Mouse (Mus musculus) MEL (cell line): ENCODE results near the gene Edar. TPM values are rescaled to one million over a fixed set of nuclear protein-coding genes. Genes with fewer than 3 reads are reported as not detected.

Experiments
- DNase-seq: peaks from one replicate; pipeline ENCODE4 v3.0.0; 2011; ENCODE audit warnings: low read depth, low spot score
- H3K27ac ChIP-seq: 2 replicates; pipeline ENCODE4 v1.5.1; 2012; ENCODE audit warnings: low read depth, mild to moderate bottlenecking, control low read depth, low read length, moderate library complexity; ENCODE audit not compliant: control insufficient read depth
- H3K27me3 ChIP-seq, 2 experiments: fragments of 150-350 bp in 1 of 2; sonication (generic) in 1 of 2; 2 replicates each; pipeline ENCODE4 v1.6.1; 2012; ENCODE audit warnings: low read length in 2 of 2, mild to moderate bottlenecking in 2 of 2, improper control_type of control experiment in 1 of 2, moderate library complexity in 1 of 2; ENCODE audit not compliant: insufficient read depth in 2 of 2, control insufficient read depth in 1 of 2
- H3K36me3 ChIP-seq, 2 experiments: 2 replicates each; pipeline ENCODE4 v1.6.1; 2012 to 2014; ENCODE audit warnings: low read length in 2 of 2, improper control_type of control experiment in 1 of 2, inconsistent platforms in 1 of 2, mild to moderate bottlenecking in 1 of 2; ENCODE audit not compliant: insufficient read depth in 2 of 2, control insufficient read depth in 1 of 2
- H3K4me1 ChIP-seq, 2 experiments: fragments of 150-350 bp in 1 of 2; sonication (generic) in 1 of 2; 2 replicates each; pipeline ENCODE4 v1.6.1; 2012; ENCODE audit warnings: low read length in 2 of 2, improper control_type of control experiment in 1 of 2, mild to moderate bottlenecking in 1 of 2; ENCODE audit not compliant: insufficient read depth in 2 of 2, control insufficient read depth in 1 of 2
- H3K4me3 ChIP-seq, 2 experiments: fragments of 150-350 bp in 1 of 2; sonication (generic) in 1 of 2; 2 replicates each; pipeline ENCODE4 v1.5.1; 2012; ENCODE audit warnings: low read depth in 2 of 2, low read length in 2 of 2, mild to moderate bottlenecking in 2 of 2, moderate library complexity in 2 of 2, control low read depth in 1 of 2, improper control_type of control experiment in 1 of 2; ENCODE audit not compliant: control insufficient read depth in 1 of 2, insufficient read depth in 1 of 2
- H3K79me2 ChIP-seq: 2 replicates; pipeline ENCODE4 v1.6.1; 2012; ENCODE audit warnings: mild to moderate bottlenecking, low read length, moderate library complexity; ENCODE audit not compliant: control insufficient read depth, poor library complexity, insufficient read depth
- H3K9ac ChIP-seq: 2 replicates; pipeline ENCODE4 v1.6.1; 2012; ENCODE audit warnings: low read depth, mild to moderate bottlenecking, control low read depth, low read length, moderate library complexity; ENCODE audit not compliant: control insufficient read depth, poor library complexity, severe bottlenecking
- H3K9me3 ChIP-seq: fragments of 150-350 bp; sonication (generic); replicated peaks from 2 replicates; pipeline ENCODE4 v1.6.1; 2012; ENCODE audit warnings: mild to moderate bottlenecking, low read length, improper control_type of control experiment, moderate library complexity; ENCODE audit not compliant: insufficient read depth
- BHLHE40 ChIP-seq: IDR thresholded peaks from 2 replicates; pipeline ENCODE4 v1.6.1; 2012; ENCODE audit warnings: low read depth, mild to moderate bottlenecking, inconsistent platforms, low read length, improper control_type of control experiment, borderline replicate concordance
- CHD1 ChIP-seq: IDR thresholded peaks from 2 replicates; pipeline ENCODE4 v1.6.1; 2012; ENCODE audit warnings: low read depth, mild to moderate bottlenecking, inconsistent platforms, low read length, improper control_type of control experiment
- CHD2 ChIP-seq: IDR thresholded peaks from 2 replicates; pipeline ENCODE4 v1.6.1; 2011; ENCODE audit warnings: low read length, improper control_type of control experiment
- ELF1 ChIP-seq: IDR thresholded peaks from 2 replicates; pipeline ENCODE4 v1.6.1; 2014; ENCODE audit warnings: low read depth, mild to moderate bottlenecking, inconsistent platforms, low read length, improper control_type of control experiment, moderate library complexity
- ETS1 ChIP-seq: IDR thresholded peaks from 2 replicates; pipeline ENCODE4 v1.6.1; 2012; ENCODE audit warnings: low read depth, mild to moderate bottlenecking, inconsistent platforms, low read length, improper control_type of control experiment, moderate library complexity
- GABPA ChIP-seq: IDR thresholded peaks from 2 replicates; pipeline ENCODE4 v1.6.1; 2012; ENCODE audit warnings: low read depth, mild to moderate bottlenecking, inconsistent platforms, low read length, improper control_type of control experiment, moderate library complexity
- GATA1 ChIP-seq: IDR thresholded peaks from 2 replicates; pipeline ENCODE4 v1.6.1; 2011; ENCODE audit warnings: low read depth, low read length, improper control_type of control experiment
- HCFC1 ChIP-seq: IDR thresholded peaks from 2 replicates; pipeline ENCODE4 v1.6.1; 2012; ENCODE audit warnings: low read depth, mild to moderate bottlenecking, inconsistent platforms, low read length, improper control_type of control experiment, moderate library complexity
- JUND ChIP-seq: IDR thresholded peaks from 2 replicates; pipeline ENCODE4 v1.6.1; 2011; ENCODE audit warnings: low read depth, mild to moderate bottlenecking, improper control_type of control experiment, low read length
- MAX ChIP-seq: IDR thresholded peaks from 2 replicates; pipeline ENCODE4 v1.6.1; 2011; ENCODE audit warnings: low read length, improper control_type of control experiment
- MXI1 ChIP-seq: IDR thresholded peaks from 2 replicates; pipeline ENCODE4 v1.6.1; 2011; ENCODE audit warnings: mild to moderate bottlenecking, low read depth, low read length, improper control_type of control experiment
- MYC ChIP-seq: IDR thresholded peaks from 2 replicates; pipeline ENCODE4 v1.6.1; 2011; ENCODE audit warnings: low read depth, mild to moderate bottlenecking, low read length, improper control_type of control experiment, moderate library complexity
- NELFE ChIP-seq: IDR thresholded peaks from 2 replicates; pipeline ENCODE4 v1.6.1; 2011; ENCODE audit warnings: low read depth, low read length, improper control_type of control experiment
- POLR2A ChIP-seq, 2 experiments: IDR thresholded peaks; 2 replicates each; pipeline ENCODE4 v1.6.1; 2011 to 2012; ENCODE audit warnings: low read length in 2 of 2, mild to moderate bottlenecking in 2 of 2, control low read depth in 1 of 2, improper control_type of control experiment in 1 of 2, low read depth in 1 of 2, moderate library complexity in 1 of 2; ENCODE audit not compliant: control insufficient read depth in 1 of 2, insufficient read depth in 1 of 2, poor library complexity in 1 of 2
- POLR2AphosphoS2 ChIP-seq: IDR thresholded peaks from 2 replicates; pipeline ENCODE4 v1.6.1; 2011; ENCODE audit warnings: low read length, improper control_type of control experiment
- POLR2AphosphoS5 ChIP-seq: IDR thresholded peaks from 2 replicates; pipeline ENCODE4 v1.6.1; 2012; ENCODE audit warnings: low read depth, borderline replicate concordance, mild to moderate bottlenecking, inconsistent platforms, low read length, moderate library complexity, mixed read lengths
- RCOR1 ChIP-seq: IDR thresholded peaks from 2 replicates; pipeline ENCODE4 v1.6.1; 2012; ENCODE audit warnings: low read depth, mild to moderate bottlenecking, inconsistent platforms, low read length, improper control_type of control experiment
- SMC3 ChIP-seq: IDR thresholded peaks from 2 replicates; pipeline ENCODE4 v1.6.1; 2011; ENCODE audit warnings: low read depth, low read length, improper control_type of control experiment
- TCF12 ChIP-seq: IDR thresholded peaks from 2 replicates; pipeline ENCODE4 v1.6.1; 2014; ENCODE audit warnings: low read depth, mild to moderate bottlenecking, inconsistent platforms, low read length, improper control_type of control experiment, moderate library complexity
- USF1 ChIP-seq: IDR thresholded peaks from 2 replicates; pipeline ENCODE4 v1.6.1; 2014; ENCODE audit warnings: low read depth, mild to moderate bottlenecking, inconsistent platforms, low read length, improper control_type of control experiment, moderate library complexity
- ZMIZ1 ChIP-seq: IDR thresholded peaks from 2 replicates; pipeline ENCODE4 v1.6.1; 2012; ENCODE audit warnings: low read depth, mild to moderate bottlenecking, inconsistent platforms, low read length, improper control_type of control experiment, moderate library complexity
- polyA plus RNA-seq, 2 experiments: library from polyadenylated mRNA; stranded (reverse) in 1 of 2; unstranded in 1 of 2; fragments of >175 nt in 1 of 2; fragments of >200 nt in 1 of 2; gene quantifications; 2 replicates each; pipeline versions ENCODE4 v1.2.1 to v1.2.4; 2012; ENCODE audit warnings: low replicate concordance in 2 of 2, low read depth in 1 of 2; ENCODE audit not compliant: insufficient read length in 2 of 2, insufficient read depth in 1 of 2, missing spikeins in 1 of 2
- total RNA-seq: library from RNA; depleted of rRNA; stranded (reverse); fragments of 300-350 nt; gene quantifications from 2 replicates; pipeline ENCODE4 v1.2.3, GENCODE M21; 2012

Gene Edar
- total and polyA plus RNA-seq, 3 experiments = not detected

- Histone ChIP-seq H3K4me3 (no peak overlapping the region), H3K9ac (no peak overlapping the region), H3K4me1 (no peaks in the 10 kb centered on the region), H3K9me3 (no peaks in the 10 kb centered on the region), H3K27me3 (no peaks in the 10 kb centered on the region; a peak in 2 of 4 replicates), H3K27ac (no peak overlapping the region), H3K36me3 (no peaks in the 10 kb centered on the region), H3K79me2 (no peaks in the 10 kb centered on the region; the same call in 1 of the 2 replicates)
- DNase-seq = no peak
- TF ChIP-seq ELF1 (no peak), MXI1 (no peak), ETS1 (no peak), POLR2AphosphoS5 (no peak), NELFE (no peak), USF1 (no peak), POLR2A (IDR thresholded peaks at IDR 0.05; ENCODE audit: control insufficient read depth in 1 of 2, insufficient read depth in 1 of 2, low read depth in 1 of 2, low read length in 2 of 2, poor library complexity in 1 of 2) (no peak), RCOR1 (no peak), TCF12 (no peak), GATA1 (no peak), MYC (no peak), POLR2AphosphoS2 (no peak), ZMIZ1 (no peak), CHD2 (no peak), BHLHE40 (no peak), SMC3 (no peak), GABPA (no peak), MAX (no peak), CHD1 (no peak), HCFC1 (no peak)
Measured at GRCm38 (mm10) chr10:58652045-58652417, 23.4 kb downstream of the Edar start.

GRCm38 (mm10) chr10:58651270-58652042 lies 24.0 kb downstream of the Edar start:
- Histone ChIP-seq H3K79me2 (no peaks in the 10 kb centered on the region; the same call in 1 of the 2 replicates), H3K36me3 (no peaks in the 10 kb centered on the region), H3K4me1 (no peaks in the 10 kb centered on the region), H3K27ac (no peak overlapping the region), H3K9ac (no peak overlapping the region), H3K27me3 (no peaks in the 10 kb centered on the region; a peak in 1 of 4 replicates), H3K9me3 (no peaks in the 10 kb centered on the region), H3K4me3 (no peak overlapping the region)
- no peak for TF ChIP-seq JUND
- no peak for DNase-seq
